Mouse (Mus musculus): ENCODE measurements at regions not wholly inside any gene's neighbourhood (a gene's known extent, or its start where the extent isn't known, plus 50 kb on each side); places are given as distances from the start of the nearest gene placed in this dataset.
A peak's percentile ranks its signal among the peaks of the same experiment; 100 is the strongest.
"Not testable (repeated sequence)": the region's sequence is repeated elsewhere in the genome, so short reads cannot be mapped to it uniquely, and the experiment has no call there.

- DNase-seq (ENCODE audit: low spot score in 2 of 2) = not testable (repeated sequence)
These were observed 621.3 kb upstream of the Dsel start for GRCm38 (mm10) chr1:112486046-112486445.

GRCm38 (mm10) chr1:112456047-112456446 lies 591.3 kb upstream of the Dsel start:
- peak; percentile 59 to 72 for DNase-seq (ENCODE audit: low spot score in 2 of 2)

GRCm38 (mm10) chr1:112452390-112452789 lies 587.7 kb upstream of the Dsel start:
- DNase-seq (ENCODE audit: low spot score in 2 of 2) = no peak

- no peak for DNase-seq (ENCODE audit: low spot score in 2 of 2)
These were observed 586.9 kb upstream of the Dsel start for GRCm38 (mm10) chr1:112451622-112452021.

GRCm38 (mm10) chr1:112439109-112439508 lies 574.4 kb upstream of the Dsel start:
- DNase-seq (ENCODE audit: low spot score in 2 of 2) = no peak

GRCm38 (mm10) chr1:112416350-112417083 lies 551.8 kb upstream of the Dsel start:
- peak; percentile 25 to 51 for DNase-seq (ENCODE audit: low spot score in 2 of 2)

GRCm38 (mm10) chr1:112388807-112389206 lies 524.1 kb upstream of the Dsel start:
- DNase-seq (ENCODE audit: low spot score in 2 of 2) = peak; percentile 58 to 59

- DNase-seq (ENCODE audit: low spot score in 2 of 2) = no peak
These were observed 519.3 kb upstream of the Dsel start for GRCm38 (mm10) chr1:112384015-112384414.

GRCm38 (mm10) chr1:112379651-112380264 lies 515.0 kb upstream of the Dsel start:
- DNase-seq (ENCODE audit: low spot score in 2 of 2) = peak; percentile 47 to 64

GRCm38 (mm10) chr1:112378660-112379059 lies 513.9 kb upstream of the Dsel start:
- peak; percentile 33 to 46 for DNase-seq (ENCODE audit: low spot score in 2 of 2)

GRCm38 (mm10) chr1:112355816-112356215 lies 491.1 kb upstream of the Dsel start:
- no peak for DNase-seq (ENCODE audit: low spot score in 2 of 2)
